Mouse (Mus musculus): ENCODE results near the gene Fgf18. TPM values are rescaled to one million over a fixed set of nuclear protein-coding genes. Genes with fewer than 3 reads are reported as not detected.
A peak's percentile ranks its signal among the peaks of the same experiment; 100 is the strongest.

The Fgf18 gene
- total RNA-seq, 2 experiments from 2014 or later = 1.3 to 2.0 TPM

DNA sequence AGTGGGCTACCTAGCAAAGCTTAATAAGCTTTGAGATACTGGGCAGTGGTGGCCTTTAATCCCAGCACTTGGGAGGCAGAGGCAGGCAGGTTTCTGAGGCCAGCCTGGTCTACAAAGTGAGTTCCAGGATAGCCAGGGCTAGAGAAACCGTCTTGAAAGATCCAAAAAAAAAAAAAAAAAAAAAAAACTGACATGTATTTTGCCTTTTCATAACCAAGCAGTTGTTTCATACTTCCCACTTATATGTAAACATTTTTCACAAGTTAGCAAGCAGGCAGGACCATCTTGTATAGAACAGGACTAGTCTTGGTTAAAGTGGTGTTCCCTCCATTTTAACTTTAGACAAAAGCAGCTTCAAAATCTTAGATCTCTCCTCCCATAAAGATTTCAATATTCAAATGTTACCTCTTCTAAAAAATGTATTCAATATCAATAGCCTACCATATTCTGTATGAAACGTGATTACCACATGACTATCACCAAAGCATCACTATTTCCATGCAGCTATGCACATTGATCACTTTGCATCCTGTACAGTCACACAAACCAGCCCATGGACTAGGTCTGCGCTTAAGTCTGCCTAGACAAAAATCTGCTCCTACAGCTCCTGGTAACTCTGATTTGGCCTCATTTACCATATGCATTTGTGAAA, 4.1 kb upstream of the Fgf18 start:
- DNase-seq (ENCODE audit: low spot score in 2 of 2) = no peak

DNA sequence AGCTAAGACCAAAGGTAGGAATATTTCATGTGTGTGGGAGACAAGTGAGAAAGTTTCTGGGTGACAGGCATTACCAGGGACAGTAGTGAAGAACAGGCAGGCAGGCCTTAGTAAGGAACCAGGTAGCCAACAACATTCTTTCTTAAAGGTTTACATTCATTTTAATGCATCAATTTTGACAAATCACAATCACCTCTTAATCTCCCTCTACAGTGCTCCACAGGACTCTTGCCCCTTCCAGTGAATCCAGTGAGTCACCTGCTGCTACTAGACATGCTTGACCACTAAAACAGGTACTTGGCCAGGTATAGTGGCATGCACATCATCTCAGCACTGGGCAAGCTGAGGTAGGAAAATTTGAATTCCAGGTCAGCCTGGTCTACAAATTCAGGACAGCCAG, 3.2 kb upstream of the Fgf18 start:
- DNase-seq (ENCODE audit: low spot score in 2 of 2) = no peak

DNA sequence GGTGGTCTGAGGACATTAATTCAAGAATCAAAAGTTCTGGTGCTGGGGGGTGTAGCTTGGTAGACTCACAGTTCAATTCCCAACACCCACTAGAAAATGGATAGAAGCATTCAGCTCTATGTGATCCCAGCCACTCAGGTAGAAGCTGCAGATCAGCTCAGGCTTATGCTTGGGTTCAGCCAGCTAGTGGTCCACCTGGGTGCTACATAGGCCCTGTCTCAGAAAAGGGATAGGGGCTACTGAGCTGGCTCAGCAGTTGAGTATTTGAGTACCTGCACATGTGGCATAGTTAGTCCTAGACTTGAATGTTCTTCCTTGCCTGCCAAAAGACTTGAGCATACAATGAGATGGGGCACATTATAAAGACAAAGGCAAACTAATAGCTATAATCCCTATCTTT, 2.3 kb upstream of the Fgf18 start:
- DNase-seq (ENCODE audit: low spot score in 2 of 2) = no peak

DNA sequence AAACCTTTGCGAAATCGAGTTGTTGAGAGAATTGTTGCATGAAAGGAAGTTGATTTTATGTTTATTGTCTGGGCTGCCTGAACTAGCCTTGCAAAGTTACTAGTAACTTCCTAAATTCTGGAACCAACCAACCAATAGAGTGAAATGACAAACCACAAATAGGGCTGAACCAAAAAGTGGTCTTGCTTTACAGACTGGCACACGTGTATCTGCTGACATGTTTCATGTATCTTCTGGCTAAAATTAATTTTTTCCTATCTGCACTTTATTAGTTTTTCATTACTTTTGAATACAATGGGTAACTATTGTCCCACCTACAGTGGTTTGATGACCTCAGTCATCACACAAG, 1.9 kb upstream of the Fgf18 start:
- DNase-seq (ENCODE audit: low spot score in 2 of 2) = no peak

DNA sequence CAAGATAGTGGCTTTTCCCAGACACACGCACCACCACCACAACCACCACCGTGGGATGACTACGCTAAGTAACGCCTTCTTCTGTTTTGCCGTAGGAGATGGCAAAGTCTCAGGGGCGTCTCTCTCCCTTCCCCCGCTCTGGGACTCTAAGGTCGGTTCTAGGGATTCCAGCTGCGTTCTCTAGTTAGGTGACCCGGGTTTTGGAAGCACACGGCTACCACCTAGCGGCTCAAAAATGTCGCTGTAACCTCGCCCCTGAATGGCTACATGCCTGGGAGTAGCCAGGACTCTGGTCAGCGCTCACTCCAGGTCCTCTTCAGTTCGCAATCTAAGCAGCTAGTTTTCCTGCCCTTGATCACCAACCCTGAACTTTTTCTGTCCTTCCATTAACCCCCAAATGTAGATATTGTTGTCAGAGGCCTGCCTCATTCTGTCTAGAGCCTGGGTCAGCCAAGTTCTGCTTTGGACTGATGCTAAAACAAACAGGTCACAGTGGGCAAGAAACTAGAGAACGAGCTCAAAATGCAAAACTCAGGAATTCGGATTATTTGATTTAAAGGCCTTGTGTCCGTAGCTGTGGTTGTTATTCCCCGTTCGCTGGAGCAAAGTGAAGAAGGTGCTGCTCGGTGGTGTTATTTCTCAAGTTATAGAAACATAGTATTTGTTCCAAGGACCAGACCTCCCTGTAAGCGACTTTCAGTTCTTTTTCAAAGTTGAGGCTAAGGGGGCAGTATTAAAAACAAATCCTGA, 1.3 kb upstream of the Fgf18 start:
- DNase-seq (ENCODE audit: low spot score in 2 of 2) = peak; percentile 67 to 71

DNA sequence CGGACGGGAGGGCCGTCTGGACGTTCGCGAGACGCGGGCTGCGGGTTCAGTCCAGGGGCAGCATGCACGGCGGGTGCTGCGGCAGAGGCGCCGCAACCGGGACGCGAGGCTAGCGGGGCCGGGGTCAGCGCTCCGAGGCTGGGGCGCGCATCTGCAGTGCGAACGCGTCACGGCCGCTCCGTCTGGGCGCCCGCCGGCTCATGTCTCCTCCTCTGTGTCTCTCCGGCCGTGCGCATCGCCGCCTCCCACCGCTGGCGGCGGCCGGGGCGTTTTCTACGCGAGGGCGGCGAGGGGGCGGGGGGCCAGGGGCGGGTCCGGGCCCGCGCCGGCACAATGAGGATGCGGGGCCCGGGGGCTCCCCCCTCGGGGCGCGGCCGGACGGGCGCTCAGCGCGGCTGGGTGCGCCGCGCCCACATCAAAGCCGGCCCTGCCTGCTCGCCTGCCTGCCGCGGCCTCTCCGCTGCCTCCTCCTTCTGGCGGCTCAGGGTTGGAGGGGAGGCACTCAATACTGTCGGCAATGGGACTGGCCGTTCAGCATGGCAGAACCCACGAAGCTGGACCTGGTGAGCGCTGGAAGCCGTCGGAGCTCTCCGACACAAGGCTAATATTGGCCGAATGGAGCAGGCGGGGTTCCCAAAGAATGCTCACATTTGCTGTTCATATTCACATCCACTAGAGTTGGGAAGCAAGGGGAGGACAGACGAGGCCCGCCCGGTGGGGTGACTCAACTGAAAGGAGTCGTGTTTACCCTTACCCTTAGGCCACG, 555 bp upstream of the Fgf18 start:
- DNase-seq (ENCODE audit: low spot score in 2 of 2) = peak; percentile 39 to 50

DNA sequence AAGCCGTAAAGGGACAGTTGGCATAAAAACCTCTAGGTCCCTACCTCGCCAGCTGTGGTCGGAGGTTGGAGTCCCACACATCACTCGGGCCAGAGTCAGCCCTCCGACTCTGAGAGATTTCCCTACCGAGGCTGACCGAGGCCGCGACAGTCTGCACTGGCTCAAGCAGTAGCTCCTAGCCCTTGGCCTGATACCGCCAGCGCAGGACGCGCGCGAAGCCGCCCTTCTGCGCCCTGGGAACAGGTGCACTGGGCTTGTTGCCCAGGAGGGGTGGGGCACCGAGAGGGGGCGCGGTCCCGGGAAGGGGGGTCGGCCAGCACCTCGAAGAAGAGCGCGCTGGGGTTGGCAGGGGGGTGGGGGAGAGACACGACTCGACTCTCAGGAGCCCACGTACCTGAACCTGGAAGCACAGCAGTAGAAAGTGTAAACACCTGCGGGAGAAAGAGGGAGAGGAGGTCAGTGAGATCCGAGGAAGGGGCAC, 509 bp downstream of the Fgf18 start:
- DNase-seq (ENCODE audit: low spot score in 2 of 2) = peak; percentile 26 to 35

DNA sequence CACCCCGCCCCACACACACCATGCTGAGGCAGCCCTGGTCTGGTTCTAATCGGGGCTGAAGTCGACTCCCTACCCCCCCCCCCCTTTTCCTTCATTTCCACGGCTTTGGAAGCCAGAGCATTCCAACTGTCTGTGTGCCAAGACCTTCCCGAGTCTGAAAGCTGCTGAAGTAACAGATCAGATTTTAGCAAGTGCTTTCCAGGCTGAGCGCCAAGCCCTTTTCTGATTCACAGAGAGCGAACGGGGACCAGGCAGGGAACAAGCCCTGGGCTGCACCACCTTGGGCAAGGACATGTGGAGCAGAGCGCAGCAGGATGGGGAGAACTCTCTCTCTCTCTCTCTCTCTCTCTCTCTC, 1.1 kb downstream of the Fgf18 start:
- DNase-seq (ENCODE audit: low spot score in 2 of 2) = peak; percentile 60

DNA sequence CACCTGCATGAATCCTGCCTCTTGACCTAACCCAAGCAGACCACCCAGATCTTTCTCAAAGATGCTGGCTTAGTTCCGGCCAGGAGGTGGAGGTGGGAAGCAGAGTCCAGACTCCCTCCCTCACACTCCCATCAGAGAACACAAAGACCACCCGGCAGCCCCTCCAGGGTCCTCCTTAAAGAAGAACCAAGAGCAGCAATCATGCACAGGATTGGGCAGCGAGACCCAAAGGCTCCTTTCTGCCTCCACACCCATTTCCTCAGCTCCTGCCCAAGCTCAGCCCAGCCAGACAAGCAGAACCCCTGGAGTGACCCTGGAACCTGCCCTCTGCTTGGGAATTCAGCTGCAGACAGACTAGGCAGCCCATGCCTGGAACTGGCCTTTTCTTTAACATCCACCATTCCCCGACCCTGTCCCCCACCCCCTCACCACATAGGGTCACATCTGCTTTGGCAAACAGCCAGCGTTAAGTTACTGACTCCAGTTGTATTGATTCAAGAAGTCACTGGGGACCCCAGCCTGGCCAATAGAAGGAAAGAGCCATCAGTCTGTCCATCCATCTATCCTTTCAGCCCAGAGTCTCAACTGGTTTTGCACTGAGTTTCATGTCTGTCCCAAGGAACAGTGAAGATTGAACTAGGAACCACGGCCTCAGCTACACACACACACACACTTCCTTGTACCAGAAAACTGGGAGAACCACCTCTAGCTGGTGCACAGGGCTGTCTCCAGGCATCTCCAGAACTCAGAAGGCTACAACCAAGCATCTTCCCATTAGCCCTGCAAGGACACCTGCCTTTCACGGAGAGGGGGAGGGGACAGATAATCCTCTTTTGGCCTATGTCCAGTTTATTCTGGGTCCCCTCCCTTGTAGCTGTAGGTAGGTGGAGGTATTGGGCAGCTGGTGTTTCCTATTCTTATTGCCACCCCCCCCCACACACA, 1.7 kb downstream of the Fgf18 start:
- no peak for DNase-seq (ENCODE audit: low spot score in 2 of 2)

DNA sequence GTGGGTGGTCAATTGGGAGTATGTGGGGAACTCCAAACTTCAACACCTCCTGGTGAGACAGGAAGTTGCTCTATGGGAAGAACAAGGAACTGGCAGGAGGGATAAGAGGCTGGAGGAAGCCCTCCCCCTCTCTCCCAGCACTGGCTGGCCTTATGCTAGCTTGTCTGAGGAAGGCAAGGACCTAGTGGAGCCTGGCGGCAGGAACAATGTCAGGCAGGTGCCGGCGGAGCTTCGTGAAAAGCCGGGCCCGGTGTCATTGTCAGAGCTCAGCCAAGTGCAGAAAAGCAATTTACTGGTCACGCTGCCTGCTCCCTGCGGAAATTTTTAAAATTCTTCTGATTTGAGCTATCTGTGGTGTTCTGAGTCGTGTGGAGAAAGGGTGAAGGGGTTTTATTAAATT, 3.3 kb downstream of the Fgf18 start:
- no peak for DNase-seq (ENCODE audit: low spot score in 2 of 2)

DNA sequence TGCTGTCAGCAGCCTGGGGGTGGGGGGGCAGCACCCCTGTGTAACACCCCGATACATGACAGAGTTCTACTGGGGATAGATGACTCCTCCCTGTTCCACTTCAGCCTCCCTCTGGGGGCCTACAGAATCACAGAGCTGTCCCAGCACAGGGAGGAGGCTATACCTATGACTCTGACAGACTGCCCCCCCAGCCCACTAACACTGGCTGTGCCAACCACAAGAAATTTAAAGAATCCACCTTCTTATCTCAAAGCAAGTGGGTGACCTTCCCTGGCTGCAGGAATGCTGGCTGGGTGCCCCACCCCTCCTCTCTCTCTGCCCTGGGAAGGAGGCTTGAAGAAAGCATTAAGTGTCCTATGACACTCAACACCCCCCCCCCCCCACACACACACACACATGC, 4.4 kb downstream of the Fgf18 start:
- DNase-seq (ENCODE audit: low spot score in 2 of 2) = no peak

DNA sequence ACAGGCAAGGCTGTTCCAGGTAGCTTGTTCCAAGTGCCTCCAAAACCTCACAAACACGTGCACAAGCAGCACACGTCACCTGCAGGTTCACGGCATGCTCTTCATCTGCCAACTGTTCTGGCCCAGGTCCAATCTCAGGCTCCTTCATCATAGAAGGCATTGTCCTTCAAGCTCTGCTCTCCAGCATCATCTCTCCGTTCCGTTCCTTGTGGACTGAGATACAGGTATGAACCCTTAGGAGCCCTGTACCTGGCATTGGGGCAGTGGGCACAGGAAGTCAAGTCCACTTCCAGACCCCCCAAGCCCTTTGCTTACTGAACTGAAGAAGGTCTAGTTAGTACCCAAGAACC, 7.1 kb downstream of the Fgf18 start:
- DNase-seq (ENCODE audit: low spot score in 2 of 2) = no peak

DNA sequence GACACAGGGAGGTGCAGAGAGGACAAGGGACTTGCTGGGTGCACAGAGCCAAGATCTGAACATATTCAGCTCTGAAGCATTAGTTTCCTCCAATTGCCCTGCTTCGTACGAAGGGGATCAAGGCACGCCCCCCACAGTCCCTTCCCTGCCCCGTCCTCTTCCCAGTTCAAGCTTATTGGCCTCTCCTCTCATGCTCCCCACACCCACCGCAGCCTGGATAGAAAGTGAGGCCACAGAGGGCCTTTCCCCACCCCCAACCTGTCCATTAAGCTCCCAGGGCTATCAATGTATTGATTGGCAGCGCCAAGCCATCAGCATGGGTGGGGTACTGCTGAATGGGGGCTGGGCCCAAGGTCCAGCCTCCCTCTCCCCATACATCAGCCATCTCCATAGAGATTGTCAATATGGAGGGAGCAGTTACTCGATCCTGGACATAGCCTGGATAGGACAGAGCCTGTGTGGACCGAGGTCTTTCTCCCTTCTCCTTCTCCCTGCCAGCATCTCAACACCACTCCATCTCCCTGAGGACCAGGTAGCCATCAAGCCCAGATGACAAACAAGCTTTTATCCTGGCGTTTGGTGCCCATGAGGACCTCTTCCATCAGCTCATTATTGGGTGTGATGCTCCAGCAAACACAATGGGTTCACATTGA, 7.6 kb downstream of the Fgf18 start:
- DNase-seq (ENCODE audit: low spot score in 2 of 2) = no peak

DNA sequence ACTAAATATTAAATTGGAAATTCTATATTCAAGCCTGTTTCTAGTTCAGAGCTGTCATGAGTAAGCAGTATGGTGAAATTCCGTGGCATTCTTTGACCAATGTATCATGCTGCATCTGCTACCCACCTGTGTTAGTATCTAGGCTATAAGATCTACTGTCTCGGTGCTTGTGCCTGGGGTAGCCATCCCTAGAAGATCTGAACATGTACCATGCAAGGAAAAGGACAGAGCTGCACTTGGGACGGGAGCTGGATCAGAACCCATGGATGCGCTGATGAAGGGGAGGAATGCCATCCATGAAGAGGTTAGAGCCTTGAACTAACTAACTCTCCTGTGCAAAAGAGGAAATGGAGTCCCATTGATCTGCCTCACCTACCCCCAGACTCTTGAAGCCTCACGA, 8.5 kb downstream of the Fgf18 start:
- no peak for DNase-seq (ENCODE audit: low spot score in 2 of 2)

DNA sequence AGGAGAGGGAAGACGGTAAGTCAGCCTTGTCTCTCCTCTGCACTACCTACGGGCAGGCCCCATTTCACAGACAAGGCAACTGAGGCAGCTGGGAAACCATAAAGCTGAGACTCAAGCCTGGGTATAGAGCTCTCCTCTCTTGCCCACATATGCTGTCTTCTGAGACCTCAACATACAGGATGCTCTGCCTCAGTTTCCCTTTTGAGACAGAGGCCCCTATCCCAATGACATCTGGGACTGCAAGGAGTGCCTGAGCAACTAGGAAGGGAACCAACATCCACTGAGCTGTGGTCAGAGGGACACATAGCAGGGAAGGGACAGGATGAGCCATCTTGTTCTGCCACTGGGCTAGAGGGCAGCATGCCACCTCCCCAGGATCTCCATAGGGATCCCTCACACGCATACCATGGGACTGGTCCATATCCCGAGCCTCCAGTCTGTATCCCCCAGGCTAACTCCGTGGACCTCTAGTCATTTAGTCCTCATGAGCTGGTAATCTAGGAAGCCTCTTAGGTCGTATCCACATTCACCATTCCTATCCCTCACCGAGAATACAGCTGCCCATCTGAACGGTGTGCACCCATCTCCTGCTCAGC, 12.7 kb downstream of the Fgf18 start:
- no peak for DNase-seq (ENCODE audit: low spot score in 2 of 2)

DNA sequence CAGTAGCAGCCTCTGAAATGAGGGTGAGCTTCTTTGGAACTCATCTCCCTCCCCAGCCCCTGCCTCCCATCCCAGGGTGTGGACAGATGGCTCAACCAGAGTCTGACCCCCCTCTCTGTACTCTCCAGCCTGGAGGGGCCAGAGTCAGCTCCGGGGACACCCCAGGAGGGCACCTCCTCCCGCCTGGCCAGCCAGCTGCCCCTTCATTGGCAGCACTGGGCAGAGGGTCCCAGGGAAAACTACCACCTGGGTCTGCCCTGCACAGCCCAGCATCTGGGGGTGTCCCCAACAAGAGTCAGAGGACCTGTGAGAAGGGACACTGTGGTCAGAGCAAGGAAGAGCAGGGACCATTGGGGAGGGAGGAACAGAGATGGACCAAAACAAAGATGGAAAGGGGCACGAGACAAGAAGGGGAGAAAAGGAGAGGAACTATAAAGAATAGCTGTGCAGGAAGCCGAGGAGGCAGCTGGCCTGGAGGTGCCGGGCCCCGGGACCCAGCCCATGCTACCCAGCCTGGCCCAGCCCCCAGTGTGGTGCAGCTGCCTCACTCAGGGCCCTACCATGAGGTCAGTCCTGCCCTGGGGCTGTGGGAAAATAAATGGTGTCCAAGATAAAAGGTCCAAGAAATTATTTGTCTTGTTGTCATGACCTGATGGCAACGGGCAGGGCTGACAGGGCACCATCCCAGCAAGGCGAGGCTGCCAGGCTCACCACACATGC, 14.4 kb downstream of the Fgf18 start:
- no peak for DNase-seq (ENCODE audit: low spot score in 2 of 2)

DNA sequence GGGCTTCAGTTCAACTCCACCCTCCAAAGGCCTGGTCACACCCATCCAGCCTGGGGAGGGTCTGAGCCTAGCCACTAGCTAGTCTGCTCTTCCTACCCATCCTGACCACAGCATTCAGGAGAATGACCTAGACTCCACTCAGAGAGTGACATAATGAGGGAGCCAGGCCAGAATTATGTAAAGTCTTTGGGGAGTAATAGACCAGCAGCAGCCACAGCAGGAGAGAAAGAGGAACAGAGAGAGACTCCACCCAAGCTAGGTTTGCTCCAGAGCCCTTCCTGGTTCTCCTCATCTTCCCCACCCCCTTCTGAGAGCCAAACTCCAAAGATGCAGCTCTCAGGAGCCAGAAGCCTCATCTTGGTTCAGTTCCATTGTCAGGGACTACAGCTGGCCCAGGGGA, 20.1 kb downstream of the Fgf18 start:
- DNase-seq (ENCODE audit: low spot score in 2 of 2) = no peak

DNA sequence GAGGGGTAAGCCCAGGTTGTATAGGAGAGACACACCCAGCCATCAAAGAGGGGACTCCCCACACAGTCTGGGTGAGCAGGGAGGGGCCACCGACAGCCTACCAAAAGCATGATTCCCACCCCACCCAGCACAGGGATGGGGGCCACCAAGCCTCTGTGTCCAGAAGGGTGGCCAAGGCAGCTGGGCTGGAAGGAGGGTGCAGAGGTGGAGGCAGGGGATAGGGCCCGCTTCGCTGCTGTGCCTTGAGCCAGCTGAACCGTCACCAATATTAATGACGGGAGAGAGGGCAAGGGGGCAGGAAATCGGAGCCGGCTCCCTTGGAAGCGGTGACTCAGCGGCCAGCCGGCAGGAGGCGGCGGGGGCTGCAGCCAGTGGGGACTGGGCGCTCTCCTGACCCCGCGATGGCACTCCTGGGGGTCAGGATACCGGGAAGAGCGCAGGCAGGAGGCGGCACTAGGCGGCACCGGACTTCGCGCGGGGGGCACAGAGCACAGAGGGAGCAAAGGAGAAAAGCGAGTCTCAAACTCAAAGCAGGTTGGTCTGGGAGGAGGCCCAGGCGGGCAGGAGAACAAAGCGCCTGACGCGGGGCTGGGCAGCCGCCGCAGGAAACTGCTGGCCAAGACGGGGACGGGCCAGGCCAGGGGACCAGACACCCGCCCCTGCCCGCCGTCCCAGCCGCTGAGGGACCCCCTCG, 24.5 kb downstream of the Fgf18 start:
- peak; percentile 45 to 58 for DNase-seq (ENCODE audit: low spot score in 2 of 2)

DNA sequence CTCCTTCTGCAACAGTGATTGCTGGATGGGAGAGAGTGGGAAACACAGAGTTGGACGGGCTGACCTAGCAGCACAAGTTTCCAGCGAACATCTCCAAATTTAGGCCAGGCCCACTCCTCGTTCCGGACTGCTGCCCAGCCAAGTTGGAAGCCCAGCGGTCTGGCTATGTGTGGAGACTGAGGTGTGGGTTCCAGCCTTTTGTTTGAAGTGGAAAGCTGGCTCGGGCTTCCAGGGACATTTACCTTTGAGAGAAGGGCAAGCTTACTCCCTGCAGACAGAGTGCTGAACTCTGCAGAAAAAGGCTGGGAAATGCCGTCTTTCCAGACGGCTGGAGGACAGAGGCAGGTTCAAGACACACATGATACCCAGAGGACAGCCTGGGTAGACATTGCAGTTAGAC, 27.6 kb downstream of the Fgf18 start:
- DNase-seq (ENCODE audit: low spot score in 2 of 2) = no peak
